Mouse (Mus musculus) mesoderm, embryonic 11.5 days (tissue): ENCODE measurements around the gene Olfr51.
"Not testable (repeated sequence)": the region's sequence is repeated elsewhere in the genome, so short reads cannot be mapped to it uniquely, and the experiment has no call there.

Experiments used
- DNase-seq: peaks from one replicate; pipeline ENCODE4 v3.0.0-alpha.2; 2012; ENCODE audit warnings: low read depth, low spot score

Gene Olfr51

DNA sequence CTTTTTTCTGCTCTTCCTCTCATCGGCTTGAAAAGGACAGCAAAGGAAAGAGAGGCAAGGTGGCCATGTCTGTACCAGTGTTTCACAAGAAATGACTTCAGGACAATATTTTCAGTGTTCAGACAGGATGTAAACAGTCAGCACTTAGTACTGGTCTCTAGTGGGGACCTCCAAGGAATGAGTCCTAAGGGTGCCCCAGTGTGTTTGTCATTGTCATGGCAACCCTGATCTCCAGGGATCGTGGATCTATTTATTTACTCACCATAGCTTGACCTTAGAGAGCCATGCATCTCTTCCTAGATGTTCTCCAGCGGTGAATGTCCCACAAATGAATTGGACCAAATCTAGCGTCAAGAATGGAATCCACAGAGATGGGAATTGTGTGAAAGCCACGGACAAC, at the start of gene Olfr51:
Olfr51 (plus strand) TSS at position 301 of the 400 bp plus-strand sequence.
- DNase-seq, result no peak

GRCm38 (mm10) chr11:50953665-50954064, 49.7 kb upstream of the Olfr51 start, which contains the start of gene Prop1:
Gene Prop1, minus strand, starts transcription at chr11:50953765.
- no peak for DNase-seq

- no peak for DNase-seq
Observed at GRCm38 (mm10) chr11:50964886-50965285, 38.5 kb upstream of the Olfr51 start.

DNA sequence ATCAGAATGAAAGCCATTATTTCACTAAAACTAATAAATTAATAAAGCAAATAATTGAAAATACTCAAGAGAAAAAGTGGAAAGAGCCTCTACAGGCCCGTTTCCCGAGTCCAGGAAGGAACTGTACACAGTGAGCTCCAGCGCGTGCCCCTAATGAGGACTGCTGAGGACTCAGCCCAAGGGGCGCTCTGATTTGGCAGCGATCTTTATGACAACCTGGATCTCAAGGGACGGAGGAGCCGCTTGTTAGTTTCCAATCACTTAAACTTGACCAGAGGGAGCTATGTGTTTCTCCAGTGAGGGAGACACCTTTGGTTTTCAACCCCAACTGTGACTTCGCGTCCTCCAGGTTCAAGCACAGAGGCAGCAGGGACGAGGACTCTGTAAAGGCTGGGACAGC, 37.2 kb upstream of the Olfr51 start, which contains the start of gene Olfr1378:
Olfr1378 (plus strand) TSS at position 301 of the 400 bp plus-strand sequence.
- no peak for DNase-seq

DNA sequence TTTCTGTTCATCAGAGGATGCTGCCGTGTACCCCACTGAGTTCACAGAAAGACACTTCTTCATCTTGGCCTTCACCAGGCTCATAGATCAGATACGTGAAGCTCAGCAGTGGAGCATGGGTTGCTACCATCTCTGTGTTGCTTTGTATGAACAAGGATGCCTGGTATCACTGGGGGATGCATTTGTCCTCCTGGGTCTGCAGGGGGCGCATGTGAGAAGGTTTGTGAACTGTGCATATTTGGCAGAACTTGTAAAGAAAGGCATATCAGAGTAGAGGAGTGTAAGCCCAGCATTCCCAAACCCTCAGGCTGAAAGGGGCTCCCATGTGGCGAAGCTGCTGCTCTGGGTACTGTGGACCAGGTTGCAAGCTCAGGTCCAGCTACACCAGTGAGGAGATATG, 26.2 kb upstream of the Olfr51 start:
- peak; percentile 7 for DNase-seq

DNA sequence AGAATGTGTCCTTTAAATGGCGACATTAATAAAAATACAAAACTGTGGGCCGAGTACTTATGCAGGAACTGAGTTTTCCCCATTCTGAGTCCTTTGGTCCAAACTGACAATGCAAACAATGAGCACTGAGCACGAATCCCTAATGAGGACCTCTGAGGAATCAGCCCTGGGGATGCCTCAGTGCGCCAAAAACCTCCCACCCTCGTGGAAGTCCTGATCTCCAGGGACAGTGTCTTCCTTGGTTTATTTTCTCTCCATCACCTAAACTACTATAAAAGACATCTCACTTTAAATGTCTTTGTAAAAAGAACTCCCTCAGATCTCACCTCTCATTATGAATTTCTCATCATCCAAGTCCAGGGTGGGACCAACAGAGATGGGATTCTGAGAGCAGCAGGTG, 21.7 kb upstream of the Olfr51 start, which contains the start of gene Olfr1377:
Olfr1377 (plus strand) TSS at position 301 of the 400 bp plus-strand sequence.
- no peak for DNase-seq

GRCm38 (mm10) chr11:51011821-51012220, 8.4 kb downstream of the Olfr51 start:
- DNase-seq, result no peak

DNA sequence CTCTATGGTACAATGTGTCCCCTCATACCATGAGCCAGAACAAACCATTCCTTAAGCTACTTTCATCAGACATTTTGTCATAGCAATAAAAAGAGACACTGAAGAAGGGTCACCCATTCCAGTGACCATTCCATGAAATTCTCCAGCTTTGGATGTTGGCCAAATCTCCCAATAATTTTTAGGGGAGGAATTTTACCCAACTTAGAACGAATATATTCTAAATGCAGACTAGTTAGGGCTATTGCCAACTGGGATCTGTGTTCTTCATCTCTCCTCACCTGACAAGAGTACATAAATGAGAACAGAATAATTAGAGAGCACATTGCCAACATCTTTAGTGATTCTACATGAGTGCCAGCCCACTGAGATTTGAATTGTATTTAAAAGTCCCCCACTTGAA, 10.5 kb downstream of the Olfr51 start, which contains the start of gene Olfr54:
Olfr54 (plus strand) TSS at position 301 of the 400 bp plus-strand sequence.
- DNase-seq, result no peak

DNA sequence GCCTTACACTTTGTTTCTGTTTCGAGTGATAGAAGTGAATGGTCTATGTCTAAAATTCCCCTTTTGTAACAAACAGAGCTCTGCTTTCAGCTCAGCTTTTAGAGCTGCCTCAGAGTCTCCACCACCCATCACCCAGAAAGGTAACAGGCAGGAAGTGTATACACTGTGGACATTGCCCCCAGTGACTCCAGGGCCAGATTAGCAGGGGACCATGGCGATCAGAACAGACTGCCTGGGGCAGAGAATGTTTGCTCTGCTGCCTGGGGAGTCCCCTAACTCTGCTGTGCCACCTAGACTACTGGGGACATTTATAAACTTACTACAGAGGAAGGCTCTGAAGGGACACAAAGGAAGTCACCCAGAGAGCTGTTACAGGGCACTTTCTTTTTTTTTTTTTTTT, 12.9 kb downstream of the Olfr51 start:
- DNase-seq, result no peak

DNA sequence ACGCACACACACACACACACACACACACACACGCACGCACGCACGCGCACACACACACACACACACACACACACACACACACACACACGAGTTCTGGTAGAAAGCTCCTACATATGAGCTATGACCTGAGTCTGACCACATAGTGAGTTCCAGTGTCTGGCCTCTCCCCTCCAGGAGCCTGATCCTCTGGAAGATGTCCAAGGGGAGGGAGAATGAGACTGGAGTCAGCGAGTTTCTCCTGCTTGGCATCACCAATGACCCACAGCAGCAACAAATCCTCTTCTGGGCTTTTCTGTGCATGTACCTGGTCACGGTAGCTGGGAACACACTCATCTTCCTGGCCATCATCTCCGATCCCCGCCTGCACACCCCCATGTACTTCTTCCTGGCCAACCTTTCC, 23.4 kb downstream of the Olfr51 start:
- DNase-seq, result not testable (repeated sequence)

- DNase-seq, result not testable (repeated sequence)
Observed at GRCm38 (mm10) chr11:51029381-51029780, 26.0 kb downstream of the Olfr51 start.

DNA sequence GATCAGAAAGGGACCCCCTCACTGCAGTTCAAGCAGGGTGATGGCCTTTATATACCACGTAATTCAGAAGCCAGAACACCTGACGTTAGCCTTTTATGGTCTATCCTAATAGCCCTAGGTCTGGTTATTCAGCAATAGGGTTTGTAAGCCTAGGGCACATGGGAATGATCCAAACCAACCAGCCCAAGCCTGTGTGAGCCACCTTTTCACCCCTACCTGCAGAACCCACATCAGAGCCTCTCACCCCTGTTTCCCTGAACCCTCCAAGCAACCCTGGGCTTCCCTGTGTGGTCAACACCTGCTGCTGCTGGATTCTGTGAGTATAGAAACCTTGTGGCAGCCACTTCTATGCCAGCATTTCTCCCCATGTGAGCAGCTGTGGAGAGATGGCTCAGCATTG, 26.8 kb downstream of the Olfr51 start:
- no peak for DNase-seq

- peak; percentile 60 for DNase-seq
Observed at GRCm38 (mm10) chr11:51032851-51033250, 29.5 kb downstream of the Olfr51 start.

GRCm38 (mm10) chr11:51034141-51034540, 30.7 kb downstream of the Olfr51 start:
- not testable (repeated sequence) for DNase-seq

DNA sequence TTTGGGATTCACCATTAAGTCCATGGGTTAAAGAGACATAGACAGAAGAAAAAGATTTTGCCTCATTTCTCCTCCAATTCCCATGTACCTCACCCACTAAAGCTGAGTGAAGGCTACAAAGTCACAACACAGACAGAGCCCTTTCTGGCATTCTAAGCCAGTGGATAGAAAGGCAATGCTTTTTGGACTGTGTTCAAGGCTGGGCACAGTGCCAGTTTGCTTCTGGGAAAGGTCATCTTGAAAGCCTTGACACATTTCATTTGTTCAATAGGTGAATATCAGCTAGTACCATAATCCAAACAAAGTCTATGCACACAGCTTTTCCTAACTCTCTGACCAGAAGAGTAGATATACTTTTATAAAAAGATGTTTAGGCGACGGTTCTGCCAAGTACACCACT, 32.6 kb downstream of the Olfr51 start:
- DNase-seq, result no peak

DNA sequence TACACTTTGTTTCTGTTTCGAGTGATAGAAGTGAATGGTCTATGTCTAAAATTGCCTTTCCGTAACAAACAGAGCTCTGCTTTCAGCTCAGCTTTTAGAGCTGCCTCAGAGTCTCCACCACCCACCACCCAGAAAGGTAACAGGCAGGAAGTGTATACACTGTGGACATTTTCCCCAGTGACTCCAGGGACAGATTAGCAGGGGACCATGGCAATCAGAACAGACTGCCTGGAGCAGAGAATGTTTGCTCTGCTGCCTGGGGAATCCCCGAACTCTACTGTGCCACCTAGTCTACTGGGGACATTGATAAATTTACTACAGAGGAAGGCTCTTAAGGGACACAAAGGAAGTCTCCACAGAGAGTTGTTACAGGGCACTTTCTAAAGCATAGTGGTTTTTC, 41.4 kb downstream of the Olfr51 start:
- not testable (repeated sequence) for DNase-seq

DNA sequence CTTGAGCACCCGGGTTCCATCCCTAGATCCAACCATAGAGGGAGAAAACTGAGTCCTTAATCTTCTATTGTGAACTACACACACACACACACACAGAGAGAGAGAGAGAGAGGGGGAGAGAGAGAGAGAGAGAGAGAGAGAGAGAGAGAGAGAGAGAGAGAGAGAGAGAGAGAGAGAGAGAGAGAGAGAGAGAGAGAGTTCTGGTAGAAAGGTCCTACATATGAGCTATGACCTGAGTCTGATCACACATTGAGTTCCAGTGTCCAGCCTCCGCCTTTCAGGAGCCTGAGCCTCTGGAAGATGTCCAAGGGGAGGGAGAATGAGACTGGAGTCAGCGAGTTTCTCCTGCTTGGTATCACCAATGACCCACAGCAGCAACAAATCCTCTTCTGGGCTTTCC, 44.4 kb downstream of the Olfr51 start, which contains the start of gene Olfr1375:
Olfr1375 (plus strand) TSS at position 301 of the 400 bp plus-strand sequence.
- DNase-seq, result not testable (repeated sequence)

DNA sequence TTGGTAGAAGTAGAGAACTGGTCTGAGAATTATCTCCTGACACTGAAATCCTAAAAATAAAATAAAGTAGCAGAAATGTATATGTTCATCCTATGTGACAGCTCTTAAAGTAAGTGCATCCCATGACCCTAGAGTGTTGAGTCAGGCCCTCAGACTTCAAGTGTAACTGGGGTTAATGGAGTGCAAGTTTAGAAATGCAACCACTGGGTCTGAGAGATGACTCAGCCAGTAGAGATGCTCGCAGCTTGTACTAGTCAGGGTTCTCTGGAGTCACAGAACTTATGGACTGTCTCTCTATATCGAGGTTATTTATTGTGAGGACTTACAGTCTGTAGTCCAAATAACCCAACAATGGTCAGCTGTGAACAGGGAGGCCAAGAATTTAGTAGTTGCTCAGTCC, 48.3 kb downstream of the Olfr51 start:
- no peak for DNase-seq

DNA sequence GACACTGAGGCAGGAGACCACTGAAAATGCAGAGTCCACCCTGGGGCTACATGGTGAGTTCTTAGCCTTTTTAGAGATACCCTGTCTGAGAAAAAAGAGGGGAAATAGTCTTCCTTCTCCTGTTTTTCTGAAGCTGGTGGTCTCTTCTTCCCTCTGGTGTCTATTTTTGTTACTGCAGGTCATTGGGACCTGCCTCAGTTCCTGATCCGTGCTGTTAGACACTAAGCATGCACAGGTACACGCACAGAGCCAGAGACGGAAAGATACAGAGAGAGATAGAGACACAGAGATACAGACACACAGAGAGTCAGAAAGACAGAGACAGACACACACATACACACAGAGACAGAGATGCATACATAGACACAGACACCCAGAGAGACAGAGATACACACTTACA, 49.8 kb downstream of the Olfr51 start:
- DNase-seq, result peak; percentile 11

DNA sequence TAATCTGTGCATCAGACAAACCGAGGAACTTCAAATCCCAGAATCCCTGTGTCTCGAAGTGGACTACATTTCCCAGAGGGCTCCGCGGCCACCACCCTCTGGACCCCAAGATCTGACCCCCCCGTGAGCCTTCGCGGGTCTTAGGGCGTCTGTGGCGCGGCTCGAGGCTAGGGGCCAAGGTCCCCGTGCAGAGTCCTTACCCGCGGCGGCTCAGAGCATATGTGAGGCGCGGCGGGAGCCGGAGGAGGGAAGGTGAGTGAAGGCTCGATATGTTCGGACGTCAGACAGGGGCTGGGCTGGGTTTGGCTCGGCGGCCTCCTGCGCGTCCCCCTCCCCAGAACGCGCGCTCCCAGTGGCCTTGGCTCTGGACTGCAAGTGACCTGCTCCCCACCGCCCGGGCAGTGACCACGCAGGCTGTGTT, 55.8 kb downstream of the Olfr51 start, which contains the start of gene Zfp354a:
Zfp354a (plus strand) TSS at position 107 of the 421 bp plus-strand sequence.
- peak; percentile 82 for DNase-seq
